Mouse (Mus musculus): ENCODE measurements at regions not wholly inside any gene's neighbourhood (a gene's known extent, or its start where the extent isn't known, plus 50 kb on each side); places are given as distances from the start of the nearest gene placed in this dataset.

- no peak for DNase-seq (ENCODE audit: low spot score)
Measured at GRCm38 (mm10) chr15:51256681-51257080, 2628.0 kb upstream of the Gm7489 start.

GRCm38 (mm10) chr15:51264599-51265163 is 2620.0 kb upstream of the Gm7489 start:
- DNase-seq (ENCODE audit: low spot score) = no peak

GRCm38 (mm10) chr15:51265971-51266370 is 2618.7 kb upstream of the Gm7489 start:
- no peak for DNase-seq (ENCODE audit: low spot score)

GRCm38 (mm10) chr15:51271632-51272312 is 2612.9 kb upstream of the Gm7489 start:
- DNase-seq (ENCODE audit: low spot score) = peak; percentile 19

GRCm38 (mm10) chr15:51285334-51285733 is 2599.4 kb upstream of the Gm7489 start:
- no peak for DNase-seq (ENCODE audit: low spot score)

- no peak for DNase-seq (ENCODE audit: low spot score)
Measured at GRCm38 (mm10) chr15:51286352-51286751, 2598.4 kb upstream of the Gm7489 start.

- DNase-seq (ENCODE audit: low spot score) = no peak
Measured at GRCm38 (mm10) chr15:51288911-51289432, 2595.7 kb upstream of the Gm7489 start.

- peak; percentile 3 for DNase-seq (ENCODE audit: low spot score)
Measured at GRCm38 (mm10) chr15:51289916-51290315, 2594.8 kb upstream of the Gm7489 start.

GRCm38 (mm10) chr15:51291183-51291582 is 2593.5 kb upstream of the Gm7489 start:
- no peak for DNase-seq (ENCODE audit: low spot score)

GRCm38 (mm10) chr15:51296841-51297240 is 2587.9 kb upstream of the Gm7489 start:
- no peak for DNase-seq (ENCODE audit: low spot score)

GRCm38 (mm10) chr15:51318072-51318471 is 2566.6 kb upstream of the Gm7489 start:
- DNase-seq (ENCODE audit: low spot score) = no peak

- peak; percentile 33 for DNase-seq (ENCODE audit: low spot score)
Measured at GRCm38 (mm10) chr15:51318760-51319159, 2565.9 kb upstream of the Gm7489 start.

GRCm38 (mm10) chr15:51320366-51320894 is 2564.3 kb upstream of the Gm7489 start:
- peak; percentile 17 for DNase-seq (ENCODE audit: low spot score)

- no peak for DNase-seq (ENCODE audit: low spot score)
Measured at GRCm38 (mm10) chr15:51323284-51323683, 2561.4 kb upstream of the Gm7489 start.

GRCm38 (mm10) chr15:51324211-51324610 is 2560.5 kb upstream of the Gm7489 start:
- DNase-seq (ENCODE audit: low spot score) = no peak

GRCm38 (mm10) chr15:51327702-51328101 is 2557.0 kb upstream of the Gm7489 start:
- DNase-seq (ENCODE audit: low spot score) = no peak

GRCm38 (mm10) chr15:51336441-51336840 is 2548.3 kb upstream of the Gm7489 start:
- DNase-seq (ENCODE audit: low spot score) = no peak

GRCm38 (mm10) chr15:51346301-51346700 is 2538.4 kb upstream of the Gm7489 start:
- no peak for DNase-seq (ENCODE audit: low spot score)

- peak; percentile 70 for DNase-seq (ENCODE audit: low spot score)
Measured at GRCm38 (mm10) chr15:51363391-51363790, 2521.3 kb upstream of the Gm7489 start.

GRCm38 (mm10) chr15:51371162-51371561 is 2513.5 kb upstream of the Gm7489 start:
- DNase-seq (ENCODE audit: low spot score) = no peak

- DNase-seq (ENCODE audit: low spot score) = no peak
Measured at GRCm38 (mm10) chr15:51390383-51390782, 2494.3 kb upstream of the Gm7489 start.

GRCm38 (mm10) chr15:51391352-51391751 is 2493.4 kb upstream of the Gm7489 start:
- no peak for DNase-seq (ENCODE audit: low spot score)
